Mouse (Mus musculus) heart, embryonic 14.5 days (tissue): ENCODE data around the gene Myl9. TPM values are rescaled to one million over a fixed set of nuclear protein-coding genes. Genes with fewer than 3 reads are reported as not detected.

Experiments
- ATAC-seq: fragments of 200-750 bp; cut with Nextera tagmentation; 2 replicates; pipeline ENCODE4 v1.8.0; 2017; ENCODE audit warnings: low read depth, moderate TSS enrichment; ENCODE audit not compliant: insufficient number of reproducible peaks, insufficient read depth, low FRiP score
- H3K27ac ChIP-seq, 2 experiments: fragments of 200-500 bp in 1 of 2; fragments of 300-500 bp in 1 of 2; sonication (generic) in 1 of 2; replicated peaks in 1 of 2; 2 replicates each; pipeline ENCODE4 v1.5.1; 2012 to 2014; ENCODE audit warnings: low read depth in 2 of 2, low read length in 2 of 2, control low read depth in 1 of 2, mild to moderate bottlenecking in 1 of 2, mixed read lengths in 1 of 2; ENCODE audit not compliant: control insufficient read depth in 1 of 2, insufficient read depth in 1 of 2
- H3K27me3 ChIP-seq: fragments of 300-500 bp; sonication (generic); 2 replicates; pipeline ENCODE4 v1.6.1; 2014; ENCODE audit warnings: mild to moderate bottlenecking, low read length, control low read depth; ENCODE audit not compliant: control insufficient read depth, insufficient read depth
- H3K36me3 ChIP-seq: fragments of 300-500 bp; sonication (generic); 2 replicates; pipeline ENCODE4 v1.6.1; 2014; ENCODE audit warnings: mild to moderate bottlenecking, control low read depth, low read length, mixed read lengths; ENCODE audit not compliant: control insufficient read depth, insufficient read depth
- H3K4me1 ChIP-seq, 2 experiments: fragments of 200-500 bp in 1 of 2; fragments of 300-500 bp in 1 of 2; sonication (generic) in 1 of 2; 2 replicates each; pipeline ENCODE4 v1.6.1; 2012 to 2014; ENCODE audit warnings: low read length in 2 of 2, control low read depth in 1 of 2, mixed read lengths in 1 of 2; ENCODE audit not compliant: control insufficient read depth in 2 of 2, insufficient read depth in 2 of 2
- H3K4me2 ChIP-seq: fragments of 300-500 bp; sonication (generic); 2 replicates; pipeline ENCODE4 v1.6.1; 2014; ENCODE audit warnings: mild to moderate bottlenecking, low read length
- H3K4me3 ChIP-seq, 2 experiments: fragments of 200-500 bp in 1 of 2; fragments of 300-500 bp in 1 of 2; sonication (generic) in 1 of 2; 2 replicates each; pipeline ENCODE4 v1.5.1; 2012 to 2014; ENCODE audit warnings: low read length in 2 of 2, mild to moderate bottlenecking in 2 of 2, control low read depth in 1 of 2, low read depth in 1 of 2, moderate library complexity in 1 of 2; ENCODE audit not compliant: control insufficient read depth in 1 of 2, insufficient read depth in 1 of 2
- H3K9ac ChIP-seq: fragments of 300-500 bp; sonication (generic); 2 replicates; pipeline ENCODE4 v1.6.1; 2014; ENCODE audit warnings: mild to moderate bottlenecking, low read length
- H3K9me3 ChIP-seq: fragments of 300-500 bp; sonication (generic); 2 replicates; pipeline ENCODE4 v1.6.1; 2016; ENCODE audit warnings: low read length, control low read depth; ENCODE audit not compliant: control insufficient read depth
- WGBS: fragments of 180-500 bp; shearing (Covaris S2); extraction: QIAGEN DNeasy Blood & Tissue Kit; methylation state at CpG from one replicate; pipeline ENCODE4 v1.1.7; 2014; 5-methylcytosine and 5-hydroxymethylcytosine counted together
- polyA plus RNA-seq: library from polyadenylated mRNA; unstranded; fragments of >200 nt; fragmentation: Nextera tagmentation; extraction: Ambion mirVana; gene quantifications from 2 replicates; pipeline ENCODE4 v1.2.1, GENCODE M21; 2014

Gene Myl9
- polyA plus RNA-seq, 1 experiment from 2014 or later, result 2,167 TPM

- Histone ChIP-seq H3K27ac (no peak overlapping the region), H3K4me3 (no peak overlapping the region), H3K4me1 (no peaks in the 10 kb centered on the region), H3K9me3 (no peaks in the 10 kb centered on the region), H3K4me2 (no peak overlapping the region), H3K27me3 (no peaks in the 10 kb centered on the region), H3K36me3 (no peaks in the 10 kb centered on the region), H3K9ac (no peak overlapping the region)
- 65% methylated on average over 4 of the region's 4 CpGs for WGBS
- ATAC-seq, result no peak
These were observed 28.6 kb downstream of the Myl9 start for GRCm38 (mm10) chr2:156803698-156804372.

- ATAC-seq, result no peak
- H3K4me3 ChIP-seq, result no peak overlapping the region
- WGBS, result 82% methylated on average over 4 of the region's 4 CpGs
- no peak overlapping the region for H3K27ac ChIP-seq
- H3K9me3 ChIP-seq, result no peaks in the 10 kb centered on the region
- no peaks in the 10 kb centered on the region for H3K27me3 ChIP-seq
- H3K4me2 ChIP-seq, result no peak overlapping the region
- H3K9ac ChIP-seq, result no peak overlapping the region
- no peaks in the 10 kb centered on the region for H3K4me1 ChIP-seq
- no peaks in the 10 kb centered on the region for H3K36me3 ChIP-seq
These were observed 29.4 kb downstream of the Myl9 start for GRCm38 (mm10) chr2:156804589-156804988.

DNA sequence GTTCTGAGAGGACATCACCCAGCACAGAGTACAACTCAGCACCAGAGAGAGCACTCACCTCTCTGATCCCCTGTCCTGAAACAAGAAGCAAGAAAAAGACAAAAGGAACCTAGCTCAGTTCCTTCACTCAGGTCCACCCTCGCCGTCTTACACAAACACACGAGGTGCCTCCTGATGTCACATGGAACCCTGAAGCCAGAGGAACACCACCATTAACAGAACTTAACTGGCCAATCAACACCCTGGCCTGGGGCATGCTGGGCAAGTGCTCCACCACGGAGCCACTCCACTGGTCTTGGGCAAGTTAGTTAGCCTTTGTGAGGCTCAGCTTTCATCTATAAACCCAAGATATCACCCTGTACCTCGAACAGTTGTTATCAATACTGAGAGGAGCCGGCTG lies 31.7 kb downstream of the Myl9 start:
- no peak overlapping the region for H3K4me3 ChIP-seq
- 68% methylated on average over 6 of the region's 6 CpGs for WGBS
- no peak overlapping the region for H3K27ac ChIP-seq
- H3K4me2 ChIP-seq, result no peak overlapping the region
- H3K9me3 ChIP-seq, result no peaks in the 10 kb centered on the region
- H3K9ac ChIP-seq, result no peak overlapping the region
- no peak for ATAC-seq
- H3K4me1 ChIP-seq, result 0 out of 4 replicates have a peak, but pooled peaks cover 0 to 3% of the 10 kb centered on the region in 2 experiments
- H3K27me3 ChIP-seq, result no peaks in the 10 kb centered on the region
- H3K36me3 ChIP-seq, result no peaks in the 10 kb centered on the region

DNA sequence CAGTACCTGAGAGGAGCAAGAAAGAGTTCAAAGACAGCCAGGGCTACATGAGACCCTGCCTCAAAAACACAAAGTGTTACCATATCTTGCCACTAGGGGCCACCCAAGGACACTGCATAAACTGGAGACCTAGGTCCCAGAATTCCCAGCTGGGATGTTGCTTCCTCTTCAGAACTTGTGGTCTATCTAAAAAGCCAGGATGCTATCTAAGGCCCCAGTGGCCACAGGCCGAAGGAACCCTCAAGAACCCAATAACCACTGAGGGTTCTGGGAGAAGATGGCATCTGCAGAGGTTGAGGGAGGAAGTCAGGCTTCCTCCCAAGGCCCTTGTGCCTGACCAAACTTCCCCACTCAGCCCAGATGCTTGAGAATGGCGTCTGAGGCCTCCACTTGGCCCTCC lies 34.4 kb downstream of the Myl9 start:
- Histone ChIP-seq H3K27me3 (no peaks in the 10 kb centered on the region), H3K4me3 (no peak overlapping the region), H3K4me2 (no peak overlapping the region), H3K4me1 (peaks cover 2 to 12% of the 10 kb centered on the region in 2 experiments; a peak in 3 of 4 replicates), H3K9me3 (no peaks in the 10 kb centered on the region), H3K9ac (no peak overlapping the region), H3K27ac (no peak overlapping the region), H3K36me3 (no peaks in the 10 kb centered on the region)
- no peak for ATAC-seq
- WGBS, result 39% methylated on average over 2 of the region's 2 CpGs

GRCm38 (mm10) chr2:156810716-156811115 lies 35.5 kb downstream of the Myl9 start:
- no peaks in the 10 kb centered on the region for H3K9me3 ChIP-seq
- no peak overlapping the region for H3K4me3 ChIP-seq
- no peak overlapping the region for H3K4me2 ChIP-seq
- no peak for ATAC-seq
- H3K27me3 ChIP-seq, result no peaks in the 10 kb centered on the region
- no peak overlapping the region for H3K9ac ChIP-seq
- H3K4me1 ChIP-seq, result peaks cover 9 to 21% of the 10 kb centered on the region in 2 experiments
- WGBS, result 96% methylated on average over 10 of the region's 10 CpGs
- no peaks in the 10 kb centered on the region for H3K36me3 ChIP-seq
- no peak overlapping the region for H3K27ac ChIP-seq

GRCm38 (mm10) chr2:156811556-156811955 lies 36.3 kb downstream of the Myl9 start:
- ATAC-seq, result no peak

DNA sequence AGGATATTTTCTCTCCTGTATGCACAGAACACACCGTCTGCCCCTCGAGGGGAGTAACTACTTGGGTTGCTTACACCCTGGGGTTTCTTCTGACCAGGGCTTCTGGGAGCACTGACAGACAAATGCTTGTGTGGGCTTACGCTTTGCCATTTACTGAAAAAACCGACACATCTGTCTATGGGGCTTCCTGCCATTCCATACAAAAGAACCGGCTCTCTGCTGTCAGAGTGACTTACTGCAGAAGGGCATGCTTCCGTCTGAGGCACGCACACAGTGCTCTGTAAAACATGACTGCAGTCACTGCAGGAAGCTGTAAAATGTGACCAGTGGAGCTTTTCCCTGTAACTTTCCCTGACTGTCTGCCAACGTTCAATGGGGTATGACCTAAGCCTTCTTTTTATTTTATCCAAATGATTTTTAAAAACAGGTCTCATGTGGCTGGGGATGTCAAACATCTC lies 39.2 kb downstream of the Myl9 start:
- peak overlapping the region; percentile 30; the same call in 1 of the 2 replicates for H3K9ac ChIP-seq
- H3K27me3 ChIP-seq, result no peaks in the 10 kb centered on the region
- no peak overlapping the region for H3K4me2 ChIP-seq
- WGBS, result 19% methylated on average over 8 of the region's 8 CpGs
- H3K27ac ChIP-seq, result peak overlapping the region; percentile 53 to 74
- no peaks in the 10 kb centered on the region for H3K9me3 ChIP-seq
- H3K4me3 ChIP-seq, result no peak overlapping the region
- peaks cover 9 to 21% of the 10 kb centered on the region in 2 experiments for H3K4me1 ChIP-seq
- ATAC-seq, result peak; percentile 78
- no peaks in the 10 kb centered on the region for H3K36me3 ChIP-seq

More at GRCm38 (mm10) chr2:156811556-156811955, 36.3 kb downstream of the Myl9 start:
- Histone ChIP-seq H3K4me2 (no peak overlapping the region), H3K9me3 (no peaks in the 10 kb centered on the region), H3K9ac (no peak overlapping the region), H3K4me1 (peaks cover 9 to 21% of the 10 kb centered on the region in 2 experiments), H3K27ac (no peak overlapping the region), H3K4me3 (no peak overlapping the region), H3K36me3 (no peaks in the 10 kb centered on the region), H3K27me3 (no peaks in the 10 kb centered on the region)
- WGBS, result 70% methylated on average over 5 of the region's 5 CpGs

DNA sequence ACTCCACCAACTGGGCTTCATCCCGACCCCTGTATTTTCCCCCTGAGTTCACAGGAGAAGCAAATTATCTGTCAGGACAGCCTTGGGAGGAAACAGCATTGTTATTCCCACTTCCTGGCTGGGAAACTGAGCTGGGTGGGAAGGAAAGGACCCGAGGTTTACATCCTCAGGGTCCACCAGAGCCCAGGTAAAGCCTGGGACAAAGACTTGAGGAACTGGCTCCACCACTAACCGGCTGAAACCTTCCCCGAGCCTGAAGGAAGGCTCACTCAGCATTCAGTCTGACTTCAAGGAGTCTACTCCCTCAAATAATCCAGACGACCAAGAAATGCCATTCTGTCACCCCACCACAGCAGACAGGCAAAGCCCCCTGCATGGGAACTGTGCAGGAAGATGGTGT lies 39.7 kb downstream of the Myl9 start:
- H3K9ac ChIP-seq, result no peak overlapping the region
- no peak for ATAC-seq

More for the DNA sequence above, 39.7 kb downstream of the Myl9 start:
- WGBS, result 37% methylated on average over 5 of the region's 5 CpGs
- H3K36me3 ChIP-seq, result no peaks in the 10 kb centered on the region
- H3K27me3 ChIP-seq, result no peaks in the 10 kb centered on the region
- no peak overlapping the region for H3K4me2 ChIP-seq
- no peak overlapping the region for H3K4me3 ChIP-seq
- H3K9me3 ChIP-seq, result no peaks in the 10 kb centered on the region
- peaks cover 9 to 19% of the 10 kb centered on the region in 2 experiments for H3K4me1 ChIP-seq
- H3K27ac ChIP-seq, result peak overlapping the region; percentile 53 to 74
